Mouse (Mus musculus) stomach, postnatal 0 days (tissue): ENCODE results near the gene Tspan14. TPM values are rescaled to one million over a fixed set of nuclear protein-coding genes. Genes with fewer than 3 reads are reported as not detected.
A peak's percentile ranks its signal among the peaks of the same experiment; 100 is the strongest.

Experiments used
- ATAC-seq: fragments of 200-750 bp; cut with Nextera tagmentation; 2 replicates; pipeline ENCODE4 v1.8.0; 2017; ENCODE audit not compliant: low FRiP score, low TSS enrichment
- DNase-seq: peaks from one replicate; pipeline ENCODE4 v3.0.0-alpha.2; 2016; ENCODE audit warnings: low spot score
- H3K27ac ChIP-seq: fragments of 300-500 bp; sonication (generic); replicated peaks from 2 replicates; pipeline ENCODE4 v1.5.1; 2014; ENCODE audit warnings: mild to moderate bottlenecking, control low read depth
- H3K27me3 ChIP-seq: fragments of 300-500 bp; sonication (generic); 2 replicates; pipeline ENCODE4 v1.6.1; 2014; ENCODE audit warnings: low read length; ENCODE audit not compliant: control insufficient read depth, insufficient read depth
- H3K36me3 ChIP-seq: fragments of 300-500 bp; sonication (generic); 2 replicates; pipeline ENCODE4 v1.6.1; 2014; ENCODE audit warnings: low read length, mixed read lengths; ENCODE audit not compliant: control insufficient read depth, insufficient read depth
- H3K4me1 ChIP-seq: fragments of 300-500 bp; sonication (generic); replicated peaks from 2 replicates; pipeline ENCODE4 v1.6.1; 2014; ENCODE audit warnings: antibody characterized with exemption; ENCODE audit not compliant: control insufficient read depth, insufficient read depth
- H3K4me2 ChIP-seq: fragments of 300-500 bp; sonication (generic); replicated peaks from 2 replicates; pipeline ENCODE4 v1.6.1; 2014; ENCODE audit warnings: low read depth, mild to moderate bottlenecking, control low read depth, moderate library complexity
- H3K4me3 ChIP-seq: fragments of 300-500 bp; sonication (generic); 2 replicates; pipeline ENCODE4 v1.5.1; 2014; ENCODE audit warnings: low read depth, low read length, control low read depth
- H3K9ac ChIP-seq: fragments of 300-500 bp; sonication (generic); 2 replicates; pipeline ENCODE4 v1.6.1; 2014; ENCODE audit warnings: mild to moderate bottlenecking, low read length, control low read depth, mixed read lengths
- H3K9me3 ChIP-seq: fragments of 300-500 bp; sonication (generic); 2 replicates; pipeline ENCODE4 v1.6.1; 2016; ENCODE audit warnings: low read length; ENCODE audit not compliant: control insufficient read depth
- CTCF ChIP-seq: IDR thresholded peaks from 2 replicates; pipeline ENCODE4 v1.5.1; 2016; ENCODE audit warnings: antibody characterized with exemption, low read depth, mild to moderate bottlenecking, moderate library complexity
- EP300 ChIP-seq: optimal IDR thresholded peaks from 2 replicates; pipeline ENCODE3; 2016; ENCODE audit warnings: antibody characterized with exemption
- WGBS: fragments of 180-500 bp; shearing (Covaris S2); extraction: QIAGEN DNeasy Blood & Tissue Kit; methylation state at CpG from one replicate; pipeline ENCODE4 v1.1.7; 2014; 5-methylcytosine and 5-hydroxymethylcytosine counted together
- polyA plus RNA-seq: library from polyadenylated mRNA; unstranded; fragments of >200 nt; fragmentation: Nextera tagmentation; extraction: Ambion mirVana; gene quantifications from 2 replicates; pipeline ENCODE4 v1.2.1, GENCODE M21; 2015

Tspan14 gene
- polyA plus RNA-seq, 1 experiment from 2014 or later: 38.8 TPM

DNA sequence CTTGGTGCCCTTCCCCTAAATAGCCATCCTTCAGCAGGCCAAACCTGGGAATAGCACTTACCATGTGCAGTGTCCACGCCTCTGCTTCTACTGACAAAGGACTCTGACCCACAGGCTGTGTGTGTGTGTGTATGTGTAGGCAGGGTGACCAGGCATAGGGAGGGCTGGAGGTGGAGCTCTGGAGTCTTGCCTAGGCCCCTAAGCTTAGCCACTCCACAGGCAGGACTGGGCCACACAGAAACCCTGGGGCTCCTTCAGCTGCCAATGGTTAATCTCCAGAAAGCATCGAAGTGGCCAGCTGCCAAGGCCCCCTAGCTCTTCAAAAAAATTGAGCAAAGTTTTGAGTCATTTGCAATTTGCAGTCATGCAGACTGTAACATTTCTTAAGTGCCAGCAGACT lies 41.5 kb upstream of the Tspan14 start:
- no peaks in the 10 kb centered on the region for H3K27me3 ChIP-seq
- H3K4me1 ChIP-seq: peaks cover 11% of the 10 kb centered on the region
- H3K4me2 ChIP-seq: no peak overlapping the region
- H3K9me3 ChIP-seq: no peaks in the 10 kb centered on the region
- peak; percentile 58 for DNase-seq
- H3K4me3 ChIP-seq: no peak overlapping the region
- peak; percentile 78 for ATAC-seq
- no peak overlapping the region for H3K9ac ChIP-seq
- no peaks in the 10 kb centered on the region for H3K36me3 ChIP-seq
- H3K27ac ChIP-seq: peak overlapping the region; percentile 61; the same call in 1 of the 2 replicates
- no peak for TF ChIP-seq CTCF
- no peak for TF ChIP-seq EP300
- WGBS: 24% methylated on average over 2 of the region's 2 CpGs

DNA sequence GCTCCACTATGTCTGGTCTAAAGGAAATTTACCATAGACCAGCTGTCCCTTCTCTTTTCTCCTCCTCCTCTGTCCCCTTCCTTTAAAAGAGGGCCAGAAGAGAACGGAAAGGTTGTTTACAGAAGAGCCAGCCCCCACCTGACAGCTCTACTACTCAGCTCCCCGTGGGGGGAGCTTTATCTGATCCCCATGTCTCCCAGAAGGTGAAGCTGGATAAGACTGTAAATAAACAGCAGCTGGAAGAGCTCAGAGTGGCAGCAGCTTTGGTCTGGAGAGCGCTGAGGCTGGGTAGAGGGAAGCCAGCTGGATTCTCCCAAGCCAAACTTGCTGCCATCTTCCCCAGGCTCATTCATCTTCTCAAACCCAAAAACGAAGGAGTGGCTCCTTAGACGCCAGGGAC lies 41.0 kb upstream of the Tspan14 start:
- peak; percentile 13; the same call in 1 of the 2 replicates for ATAC-seq
- H3K9ac ChIP-seq: no peak overlapping the region
- no peak for DNase-seq
- H3K4me3 ChIP-seq: no peak overlapping the region
- no peaks in the 10 kb centered on the region for H3K9me3 ChIP-seq
- peak overlapping the region; percentile 61; the same call in 1 of the 2 replicates for H3K27ac ChIP-seq
- H3K4me2 ChIP-seq: no peak overlapping the region; the same call in 1 of the 2 replicates
- no peaks in the 10 kb centered on the region for H3K27me3 ChIP-seq
- H3K4me1 ChIP-seq: peaks cover 8% of the 10 kb centered on the region
- TF ChIP-seq EP300 (no peak), CTCF (0 out of 2 replicates have a peak, but pooled peaks have one; percentile 1)
- WGBS: 21% methylated on average over 5 of the region's 5 CpGs
- H3K36me3 ChIP-seq: no peaks in the 10 kb centered on the region

DNA sequence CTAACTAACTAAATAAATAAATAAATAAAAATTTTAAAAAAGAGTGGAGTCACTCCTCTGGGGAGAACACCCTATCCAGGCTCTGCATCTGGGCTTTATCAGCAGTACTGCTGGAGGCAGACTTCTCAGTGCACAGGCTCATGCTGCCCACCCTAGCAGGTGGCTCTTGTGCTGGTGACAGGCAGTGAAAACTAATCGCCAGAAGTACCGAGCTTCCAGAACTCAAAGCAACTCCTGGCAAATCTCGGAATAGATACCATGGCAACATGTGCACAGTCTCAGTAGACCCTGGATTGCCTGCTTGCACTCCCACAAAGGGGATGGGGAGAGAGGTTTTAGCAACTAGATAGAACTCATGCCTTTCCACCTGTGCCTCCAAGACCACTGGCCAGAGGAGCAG lies 40.3 kb upstream of the Tspan14 start:
- Histone ChIP-seq H3K9me3 (no peaks in the 10 kb centered on the region), H3K4me1 (peaks cover 8% of the 10 kb centered on the region), H3K4me3 (no peak overlapping the region), H3K4me2 (no peak overlapping the region), H3K9ac (no peak overlapping the region), H3K27me3 (no peaks in the 10 kb centered on the region), H3K36me3 (no peaks in the 10 kb centered on the region), H3K27ac (no peak overlapping the region)
- ATAC-seq (no peak), DNase-seq (no peak)
- whole genome bisulfite sequencing: 59% methylated on average over 3 of the region's 3 CpGs
- TF ChIP-seq CTCF (no peak), EP300 (no peak)

DNA sequence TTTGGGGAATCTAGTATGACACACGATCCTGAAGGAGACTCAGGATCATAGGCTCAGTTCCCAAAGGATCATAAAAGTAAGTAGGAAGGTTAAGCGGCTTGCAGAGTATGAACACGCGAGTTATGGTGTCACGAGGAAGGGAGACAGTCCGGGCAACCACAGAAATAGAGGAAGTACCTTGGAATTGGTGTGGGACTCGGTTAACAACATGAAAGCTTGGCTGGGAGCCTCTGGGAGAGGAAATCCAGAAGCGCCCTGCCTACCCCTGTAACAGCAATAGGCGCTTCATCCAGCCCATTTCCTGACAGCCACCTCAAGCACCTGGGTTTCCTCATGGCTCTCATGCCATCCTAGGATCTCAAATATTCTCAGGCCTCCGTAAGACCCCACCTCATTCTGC lies 39.7 kb upstream of the Tspan14 start:
- no peak overlapping the region for H3K27ac ChIP-seq
- H3K36me3 ChIP-seq: no peaks in the 10 kb centered on the region
- TF ChIP-seq CTCF: no peak
- no peak for TF ChIP-seq EP300
- no peaks in the 10 kb centered on the region for H3K9me3 ChIP-seq
- H3K9ac ChIP-seq: no peak overlapping the region
- no peak overlapping the region for H3K4me3 ChIP-seq
- peaks cover 8% of the 10 kb centered on the region for H3K4me1 ChIP-seq
- no peak overlapping the region for H3K4me2 ChIP-seq
- DNase-seq: no peak
- no peaks in the 10 kb centered on the region for H3K27me3 ChIP-seq
- ATAC-seq: no peak
- 83% methylated on average over 10 of the region's 10 CpGs for WGBS

DNA sequence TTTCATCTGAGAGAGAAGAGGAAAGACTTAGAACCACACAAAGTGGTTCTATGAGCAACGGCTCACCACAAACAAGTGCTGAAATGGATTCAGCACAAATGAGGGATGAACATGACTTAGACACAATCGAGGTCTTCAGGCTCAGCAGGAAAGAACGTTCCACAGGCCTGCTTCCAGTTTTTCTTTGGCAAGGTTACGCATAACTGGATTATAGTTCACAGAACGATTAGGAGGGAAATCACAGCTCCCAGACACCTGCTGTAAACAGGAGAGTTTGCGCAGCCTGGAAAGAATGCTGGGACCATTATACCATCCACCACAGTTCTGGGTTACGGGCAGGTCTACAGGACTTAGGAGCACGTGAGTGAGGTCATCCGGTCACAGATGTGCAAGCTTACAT lies 39.1 kb upstream of the Tspan14 start:
- TF ChIP-seq EP300: no peak
- no peak for DNase-seq
- Histone ChIP-seq H3K27me3 (no peaks in the 10 kb centered on the region), H3K4me1 (peaks cover 8% of the 10 kb centered on the region), H3K4me3 (no peak overlapping the region), H3K9me3 (no peaks in the 10 kb centered on the region), H3K27ac (no peak overlapping the region), H3K9ac (no peak overlapping the region), H3K36me3 (no peaks in the 10 kb centered on the region), H3K4me2 (no peak overlapping the region)
- ATAC-seq: no peak
- 61% methylated on average over 9 of the region's 9 CpGs for WGBS

DNA sequence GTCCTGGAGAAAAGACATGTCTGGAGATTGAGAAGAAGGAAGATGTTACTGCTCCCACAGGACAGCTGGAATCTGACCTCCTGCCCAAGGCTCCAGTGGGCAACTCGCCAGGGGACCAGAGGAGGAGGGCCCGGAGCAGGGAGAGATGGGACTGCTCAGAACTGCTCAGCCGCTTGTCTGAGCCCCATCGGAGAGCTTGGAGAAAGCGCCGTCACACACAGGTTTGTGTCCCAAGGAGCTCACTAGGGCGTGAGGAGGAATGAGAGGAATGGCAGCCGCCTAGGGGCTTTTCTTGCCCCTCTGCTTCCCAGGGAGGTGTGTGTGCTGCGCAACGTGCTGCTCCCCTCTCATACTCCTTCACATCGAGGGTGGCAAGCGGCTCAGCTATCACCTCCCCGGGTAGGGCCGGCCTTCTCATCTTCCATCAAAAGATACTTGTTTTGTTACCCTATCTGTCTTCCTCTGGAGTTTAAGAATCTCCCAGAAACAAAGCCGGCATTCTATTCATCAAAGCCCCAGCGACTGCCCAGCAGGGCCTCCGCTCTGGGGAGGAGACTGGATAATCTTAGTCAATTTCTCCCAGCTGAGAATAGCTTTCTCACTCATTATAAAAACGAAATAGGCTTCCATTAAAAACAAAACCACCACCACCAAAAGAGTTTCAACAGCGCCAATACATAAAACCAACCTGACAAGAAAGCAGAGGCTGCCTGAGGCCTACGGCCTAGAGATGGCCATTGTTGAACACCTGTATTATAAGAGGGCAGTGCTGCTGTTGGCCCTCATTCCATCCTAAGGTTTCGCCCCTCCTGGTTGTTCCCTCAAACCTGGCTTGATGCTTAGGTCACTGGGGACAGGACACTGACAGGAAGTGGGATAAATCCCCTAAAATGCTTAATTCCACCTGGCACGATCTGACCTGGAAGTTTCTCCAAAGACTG lies 37.9 kb upstream of the Tspan14 start:
- Histone ChIP-seq H3K36me3 (no peaks in the 10 kb centered on the region), H3K27me3 (no peaks in the 10 kb centered on the region), H3K4me3 (no peak overlapping the region), H3K4me1 (peaks cover 8% of the 10 kb centered on the region), H3K27ac (peak overlapping the region; percentile 56; the same call in 1 of the 2 replicates), H3K9ac (peak overlapping the region; percentile 28; the same call in 1 of the 2 replicates), H3K4me2 (peak overlapping the region; percentile 42), H3K9me3 (no peaks in the 10 kb centered on the region)
- DNase-seq (peak; percentile 35), ATAC-seq (no peak)
- 38% methylated on average over 22 of the region's 22 CpGs for WGBS
- TF ChIP-seq EP300: no peak
- no peak for TF ChIP-seq CTCF
